Mouse (Mus musculus): Measurements from ENCODE around the gene Sox8. TPM values are rescaled to one million over a fixed set of nuclear protein-coding genes. Genes with fewer than 3 reads are reported as not detected.
A peak's percentile ranks its signal among the peaks of the same experiment; 100 is the strongest.

Sox8 gene
- total RNA-seq, 1 experiment: 0.40 TPM

DNA sequence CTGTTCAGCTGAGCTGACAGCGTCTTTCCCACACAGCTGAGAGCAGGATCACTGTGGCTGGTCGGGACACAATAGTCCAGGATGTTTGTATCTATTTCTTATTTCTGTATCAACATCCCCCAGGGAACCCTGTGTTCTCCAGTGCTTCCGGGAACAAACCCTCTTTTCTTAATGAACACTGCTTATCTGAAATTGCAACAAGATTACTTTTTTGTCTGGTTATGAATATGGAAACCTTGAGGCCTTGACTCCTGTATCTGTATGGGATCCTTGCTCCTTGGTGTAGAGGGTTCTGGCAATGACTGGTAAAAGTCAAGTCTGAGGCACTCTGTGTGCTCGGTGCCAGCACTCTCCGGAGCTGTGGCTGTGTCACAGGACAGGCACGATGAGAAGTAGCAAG is 19.6 kb upstream of the Sox8 start:
- in situ Hi-C loops (cut with MboI; ENCODE audit: low sequenced_read_pairs in 2 of 2, unreplicated experiment in 2 of 2): no loop called here
- H3K36me3 ChIP-seq (ENCODE audit: control insufficient read depth, insufficient read depth, low read length, poor library complexity, severe bottlenecking): peaks cover 20% of the 10 kb centered on the region; the same call in 1 of the 2 replicates
- no peak for DNase-seq (ENCODE audit: low read depth, low spot score)
- no peak overlapping the region for H3K9ac ChIP-seq (ENCODE audit: insufficient read depth, low read depth, low read length, poor library complexity, severe bottlenecking)
- H3K4me1 ChIP-seq (ENCODE audit: control insufficient read depth in 2 of 2, insufficient read depth in 2 of 2, low read length in 2 of 2, poor library complexity in 1 of 2): 0 out of 4 replicates have a peak, but pooled peaks cover 0 to 2% of the 10 kb centered on the region in 2 experiments
- no peaks in the 10 kb centered on the region for H3K9me3 ChIP-seq (ENCODE audit: control insufficient read depth, insufficient read depth, low read depth, low read length)
- H3K27ac ChIP-seq (ENCODE audit: insufficient read depth, low read depth, low read length, poor library complexity, severe bottlenecking): no peak overlapping the region
- TF ChIP-seq HCFC1 (IDR thresholded peaks at IDR 0.05; ENCODE audit: borderline replicate concordance, insufficient read depth, low read length) (no peak), ZC3H11A (IDR thresholded peaks at IDR 0.05; ENCODE audit: borderline replicate concordance, low read depth, low read length) (no peak)
- H3K4me3 ChIP-seq (ENCODE audit: insufficient read depth in 1 of 2, low read depth in 1 of 2, low read length in 2 of 2, poor library complexity in 1 of 2, severe bottlenecking in 1 of 2): no peak overlapping the region

GRCm38 (mm10) chr17:25584646-25585045 is 14.2 kb upstream of the Sox8 start:
- H3K9ac ChIP-seq (ENCODE audit: insufficient read depth, low read depth, low read length, poor library complexity, severe bottlenecking): no peak overlapping the region
- H3K36me3 ChIP-seq (ENCODE audit: control insufficient read depth, insufficient read depth, low read length, poor library complexity, severe bottlenecking): peaks cover 12% of the 10 kb centered on the region; the same call in 1 of the 2 replicates
- in situ Hi-C loops (cut with MboI; ENCODE audit: low sequenced_read_pairs in 2 of 2, unreplicated experiment in 2 of 2): no loop called here
- H3K4me1 ChIP-seq (ENCODE audit: control insufficient read depth in 2 of 2, insufficient read depth in 2 of 2, low read length in 2 of 2, poor library complexity in 1 of 2): peaks cover 0 to 4% of the 10 kb centered on the region in 2 experiments; a peak in 1 of 4 replicates
- no peak for DNase-seq (ENCODE audit: low read depth, low spot score)
- TF ChIP-seq ZC3H11A (IDR thresholded peaks at IDR 0.05; ENCODE audit: borderline replicate concordance, low read depth, low read length): no peak
- TF ChIP-seq HCFC1 (IDR thresholded peaks at IDR 0.05; ENCODE audit: borderline replicate concordance, insufficient read depth, low read length): no peak
- no peak for TF ChIP-seq ZNF384 (IDR thresholded peaks at IDR 0.05; ENCODE audit: low read depth, low read length)
- TF ChIP-seq CHD2 (IDR thresholded peaks at IDR 0.05; ENCODE audit: low read depth, low read length): no peak
- TF ChIP-seq MAFK (IDR thresholded peaks at IDR 0.05; ENCODE audit: insufficient read depth, low read depth, low read length): no peak
- no peaks in the 10 kb centered on the region for H3K9me3 ChIP-seq (ENCODE audit: control insufficient read depth, insufficient read depth, low read depth, low read length)
- no peak overlapping the region for H3K4me3 ChIP-seq (ENCODE audit: insufficient read depth in 1 of 2, low read depth in 1 of 2, low read length in 2 of 2, poor library complexity in 1 of 2, severe bottlenecking in 1 of 2)
- no peak overlapping the region for H3K27ac ChIP-seq (ENCODE audit: insufficient read depth, low read depth, low read length, poor library complexity, severe bottlenecking)

DNA sequence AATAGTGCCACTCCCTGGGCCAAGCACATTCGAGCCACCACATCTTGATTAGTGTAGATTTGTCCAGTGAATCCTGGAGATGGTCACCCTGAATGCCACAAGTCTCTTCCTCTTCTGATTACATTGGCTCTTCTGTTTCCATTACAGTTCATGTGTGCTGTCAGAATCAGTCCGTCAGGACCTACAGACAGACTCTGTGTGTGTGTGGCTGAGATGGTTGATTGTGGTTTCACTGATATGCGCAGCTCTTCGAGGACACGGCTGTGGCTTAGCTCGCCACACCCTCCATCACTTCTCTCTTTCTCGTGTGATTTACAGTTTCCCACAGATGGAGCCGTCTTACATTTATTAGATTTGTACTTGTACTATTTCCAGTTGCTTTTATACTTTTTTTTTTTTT is 13.4 kb upstream of the Sox8 start:
- no peak for DNase-seq (ENCODE audit: low read depth, low spot score)
- Histone ChIP-seq H3K36me3 (ENCODE audit: control insufficient read depth, insufficient read depth, low read length, poor library complexity, severe bottlenecking) (peaks cover 12% of the 10 kb centered on the region; the same call in 1 of the 2 replicates), H3K9ac (ENCODE audit: insufficient read depth, low read depth, low read length, poor library complexity, severe bottlenecking) (no peak overlapping the region), H3K9me3 (ENCODE audit: control insufficient read depth, insufficient read depth, low read depth, low read length) (no peaks in the 10 kb centered on the region), H3K27ac (ENCODE audit: insufficient read depth, low read depth, low read length, poor library complexity, severe bottlenecking) (0 out of 2 replicates have a peak overlapping the region, but pooled peaks have one; percentile 25), H3K4me3 (ENCODE audit: insufficient read depth in 1 of 2, low read depth in 1 of 2, low read length in 2 of 2, poor library complexity in 1 of 2, severe bottlenecking in 1 of 2) (no peak overlapping the region), H3K4me1 (ENCODE audit: control insufficient read depth in 2 of 2, insufficient read depth in 2 of 2, low read length in 2 of 2, poor library complexity in 1 of 2) (peaks cover 0 to 3% of the 10 kb centered on the region in 2 experiments; a peak in 1 of 4 replicates)
- in situ Hi-C loops (cut with MboI; ENCODE audit: low sequenced_read_pairs in 2 of 2, unreplicated experiment in 2 of 2): no loop called here
- TF ChIP-seq CHD2 (IDR thresholded peaks at IDR 0.05; ENCODE audit: low read depth, low read length) (no peak), ZNF384 (IDR thresholded peaks at IDR 0.05; ENCODE audit: low read depth, low read length) (no peak), HCFC1 (IDR thresholded peaks at IDR 0.05; ENCODE audit: borderline replicate concordance, insufficient read depth, low read length) (no peak), MAFK (IDR thresholded peaks at IDR 0.05; ENCODE audit: insufficient read depth, low read depth, low read length) (no peak), ZC3H11A (IDR thresholded peaks at IDR 0.05; ENCODE audit: borderline replicate concordance, low read depth, low read length) (no peak)

GRCm38 (mm10) chr17:25583099-25583498 is 12.6 kb upstream of the Sox8 start:
- no peak overlapping the region for H3K27ac ChIP-seq (ENCODE audit: insufficient read depth, low read depth, low read length, poor library complexity, severe bottlenecking)
- no peak overlapping the region for H3K9ac ChIP-seq (ENCODE audit: insufficient read depth, low read depth, low read length, poor library complexity, severe bottlenecking)
- H3K4me1 ChIP-seq (ENCODE audit: control insufficient read depth in 2 of 2, insufficient read depth in 2 of 2, low read length in 2 of 2, poor library complexity in 1 of 2): peaks cover 2 to 3% of the 10 kb centered on the region in 2 experiments; a peak in 1 of 4 replicates
- H3K4me3 ChIP-seq (ENCODE audit: insufficient read depth in 1 of 2, low read depth in 1 of 2, low read length in 2 of 2, poor library complexity in 1 of 2, severe bottlenecking in 1 of 2): no peak overlapping the region
- H3K9me3 ChIP-seq (ENCODE audit: control insufficient read depth, insufficient read depth, low read depth, low read length): no peaks in the 10 kb centered on the region
- DNase-seq (ENCODE audit: low read depth, low spot score): no peak
- peaks cover 10% of the 10 kb centered on the region; the same call in 1 of the 2 replicates for H3K36me3 ChIP-seq (ENCODE audit: control insufficient read depth, insufficient read depth, low read length, poor library complexity, severe bottlenecking)
- no peak for TF ChIP-seq CHD2 (IDR thresholded peaks at IDR 0.05; ENCODE audit: low read depth, low read length)
- no peak for TF ChIP-seq ZNF384 (IDR thresholded peaks at IDR 0.05; ENCODE audit: low read depth, low read length)
- TF ChIP-seq HCFC1 (IDR thresholded peaks at IDR 0.05; ENCODE audit: borderline replicate concordance, insufficient read depth, low read length): no peak
- no peak for TF ChIP-seq ZC3H11A (IDR thresholded peaks at IDR 0.05; ENCODE audit: borderline replicate concordance, low read depth, low read length)
- no peak for TF ChIP-seq MAFK (IDR thresholded peaks at IDR 0.05; ENCODE audit: insufficient read depth, low read depth, low read length)
- in situ Hi-C loops (cut with MboI; ENCODE audit: low sequenced_read_pairs in 2 of 2, unreplicated experiment in 2 of 2): no loop called here

- Histone ChIP-seq H3K4me1 (ENCODE audit: control insufficient read depth in 2 of 2, insufficient read depth in 2 of 2, low read length in 2 of 2, poor library complexity in 1 of 2) (peaks cover 2 to 3% of the 10 kb centered on the region in 2 experiments; a peak in 1 of 4 replicates), H3K9ac (ENCODE audit: insufficient read depth, low read depth, low read length, poor library complexity, severe bottlenecking) (no peak overlapping the region), H3K27ac (ENCODE audit: insufficient read depth, low read depth, low read length, poor library complexity, severe bottlenecking) (no peak overlapping the region), H3K9me3 (ENCODE audit: control insufficient read depth, insufficient read depth, low read depth, low read length) (no peaks in the 10 kb centered on the region), H3K36me3 (ENCODE audit: control insufficient read depth, insufficient read depth, low read length, poor library complexity, severe bottlenecking) (peaks cover 10% of the 10 kb centered on the region; the same call in 1 of the 2 replicates), H3K4me3 (ENCODE audit: insufficient read depth in 1 of 2, low read depth in 1 of 2, low read length in 2 of 2, poor library complexity in 1 of 2, severe bottlenecking in 1 of 2) (no peak overlapping the region)
- TF ChIP-seq ZC3H11A (IDR thresholded peaks at IDR 0.05; ENCODE audit: borderline replicate concordance, low read depth, low read length) (no peak), CHD2 (IDR thresholded peaks at IDR 0.05; ENCODE audit: low read depth, low read length) (no peak), ZNF384 (IDR thresholded peaks at IDR 0.05; ENCODE audit: low read depth, low read length) (no peak), MAFK (IDR thresholded peaks at IDR 0.05; ENCODE audit: insufficient read depth, low read depth, low read length) (no peak), HCFC1 (IDR thresholded peaks at IDR 0.05; ENCODE audit: borderline replicate concordance, insufficient read depth, low read length) (no peak)
- no peak for DNase-seq (ENCODE audit: low read depth, low spot score)
- in situ Hi-C loops (cut with MboI; ENCODE audit: low sequenced_read_pairs in 2 of 2, unreplicated experiment in 2 of 2): no loop called here
Measured at GRCm38 (mm10) chr17:25582076-25582475, 11.6 kb upstream of the Sox8 start.

Measured in ES-E14 (cell line).